Mouse (Mus musculus): ENCODE results near the gene Myh7. TPM values are rescaled to one million over a fixed set of nuclear protein-coding genes. Genes with fewer than 3 reads are reported as not detected.

The Myh7 gene
- total and polyA plus RNA-seq, 3 experiments, result 0.08 TPM; not detected in 2

DNA sequence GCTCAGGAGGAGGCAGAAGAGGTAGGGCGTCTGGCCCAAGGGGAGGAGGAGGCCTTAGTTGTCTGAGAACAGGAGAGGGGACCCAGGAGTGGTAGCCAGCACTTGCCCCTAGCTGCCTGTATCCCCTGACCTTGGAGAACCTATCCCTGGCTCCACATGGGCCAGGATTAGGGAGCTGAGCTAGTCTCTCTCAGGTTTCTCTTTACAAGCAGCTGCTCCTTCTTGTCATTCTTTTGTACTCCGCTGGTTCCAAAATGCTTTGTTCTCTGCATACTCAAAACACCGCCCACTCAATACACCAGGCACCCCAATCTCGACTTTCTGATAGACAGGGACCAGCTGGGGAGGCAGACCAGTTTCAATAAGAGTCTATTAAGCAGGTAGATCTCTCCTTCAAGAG, 2.9 kb upstream of the Myh7 start:
- dilution Hi-C loops (cut with MboI; ENCODE audit: extremely low pct_ligation_motif_present, extremely low pct_unique_long_range_greater_than_20kb, low sequenced_read_pairs), result no loop called here
- Histone ChIP-seq H3K4me1 (ENCODE audit: control insufficient read depth in 1 of 2, insufficient read depth in 2 of 2) (no peaks in the 10 kb centered on the region), H3K27me3 (replicated peaks) (peaks cover 77% of the 10 kb centered on the region)

GRCm38 (mm10) chr14:54996793-54997192, 2.4 kb upstream of the Myh7 start:
- Histone ChIP-seq H3K27me3 (replicated peaks) (peaks cover 78% of the 10 kb centered on the region), H3K79me2 (replicated peaks; ENCODE audit: control insufficient read depth, extremely low read depth, insufficient read depth, poor library complexity, severe bottlenecking) (no peaks in the 10 kb centered on the region), H3K27ac (ENCODE audit: insufficient read depth, low read depth) (no peak overlapping the region), H3K4me1 (ENCODE audit: control insufficient read depth in 1 of 2, insufficient read depth in 2 of 2) (no peaks in the 10 kb centered on the region), H3K36me3 (replicated peaks in 1 of 2; ENCODE audit: control insufficient read depth in 1 of 2, insufficient read depth in 1 of 2, low read length in 1 of 2) (no peaks in the 10 kb centered on the region), H3K4me3 (replicated peaks in 1 of 3; ENCODE audit: low read depth in 2 of 3, low read length in 2 of 3, poor library complexity in 1 of 3) (no peak overlapping the region), H3K4me2 (ENCODE audit: insufficient read depth, low read depth, poor library complexity, severe bottlenecking) (no peak overlapping the region), H3K9me3 (replicated peaks; ENCODE audit: low read length) (peaks cover 6% of the 10 kb centered on the region), H3K9ac (ENCODE audit: insufficient read depth, low read depth) (no peak overlapping the region)
- TF ChIP-seq ELF1 (IDR thresholded peaks at IDR 0.05; ENCODE audit: low read depth, low read length) (no peak), SIN3A (IDR thresholded peaks at IDR 0.05; ENCODE audit: low read length) (no peak), CTCF (conservative IDR thresholded peaks at IDR 0.05 in 1 of 2, IDR thresholded peaks at IDR 0.05 in 1 of 2; ENCODE audit: low read depth in 2 of 2, low read length in 2 of 2) (no peak), NELFE (IDR thresholded peaks at IDR 0.05; ENCODE audit: low read depth, low read length) (no peak), PAX5 (IDR thresholded peaks at IDR 0.05; ENCODE audit: low read length) (no peak), ZMIZ1 (IDR thresholded peaks at IDR 0.05; ENCODE audit: low read depth, low read length) (no peak), ZNF384 (IDR thresholded peaks at IDR 0.05; ENCODE audit: low read depth, low read length) (no peak), JUN (IDR thresholded peaks at IDR 0.05; ENCODE audit: insufficient read depth, low read depth, low read length) (no peak), NRF1 (IDR thresholded peaks at IDR 0.05; ENCODE audit: low read depth, low read length) (no peak)
- dilution Hi-C loops (cut with MboI; ENCODE audit: extremely low pct_ligation_motif_present, extremely low pct_unique_long_range_greater_than_20kb, low sequenced_read_pairs), result no loop called here
- DNase-seq (ENCODE audit: extremely low read depth), result no peak
- in situ Hi-C loops (cut with MboI; ENCODE audit: low pct_ligation_motif_present, low pct_unique_long_range_greater_than_20kb, low sequenced_read_pairs), result loop anchor here (5.0 kb wide), 1 partner anchor 34 kb away; no protein-coding TSS in a partner anchor

More for the DNA sequence above, 2.9 kb upstream of the Myh7 start:
- Histone ChIP-seq H3K79me2 (replicated peaks; ENCODE audit: control insufficient read depth, extremely low read depth, insufficient read depth, poor library complexity, severe bottlenecking) (no peaks in the 10 kb centered on the region), H3K9me3 (replicated peaks; ENCODE audit: low read length) (peaks cover 6% of the 10 kb centered on the region), H3K36me3 (replicated peaks in 1 of 2; ENCODE audit: control insufficient read depth in 1 of 2, insufficient read depth in 1 of 2, low read length in 1 of 2) (no peaks in the 10 kb centered on the region), H3K4me3 (replicated peaks in 1 of 3; ENCODE audit: low read depth in 2 of 3, low read length in 2 of 3, poor library complexity in 1 of 3) (no peak overlapping the region), H3K4me2 (ENCODE audit: insufficient read depth, low read depth, poor library complexity, severe bottlenecking) (no peak overlapping the region), H3K9ac (ENCODE audit: insufficient read depth, low read depth) (no peak overlapping the region), H3K27ac (ENCODE audit: insufficient read depth, low read depth) (no peak overlapping the region)
- in situ Hi-C loops (cut with MboI; ENCODE audit: low pct_ligation_motif_present, low pct_unique_long_range_greater_than_20kb, low sequenced_read_pairs), result loop anchor here (5.0 kb wide), 1 partner anchor 35 kb away; no protein-coding TSS in a partner anchor
- TF ChIP-seq GABPA (IDR thresholded peaks at IDR 0.05; ENCODE audit: insufficient replicate concordance, low read depth, low read length) (no peak), POLR2A (IDR thresholded peaks at IDR 0.05; ENCODE audit: low read depth, low read length) (no peak), POLR2AphosphoS2 (IDR thresholded peaks at IDR 0.05; ENCODE audit: low read depth, low read length) (no peak), CHD1 (IDR thresholded peaks at IDR 0.05; ENCODE audit: low read depth, low read length) (no peak), USF1 (IDR thresholded peaks at IDR 0.05; ENCODE audit: low read depth, low read length) (no peak), MAX (IDR thresholded peaks at IDR 0.05; ENCODE audit: low read length) (no peak), MAZ (IDR thresholded peaks at IDR 0.05; ENCODE audit: low read depth, low read length) (no peak), IRF4 (IDR thresholded peaks at IDR 0.05; ENCODE audit: low read depth, low read length) (no peak), ZC3H11A (IDR thresholded peaks at IDR 0.05; ENCODE audit: low read depth, low read length) (no peak), TCF12 (IDR thresholded peaks at IDR 0.05; ENCODE audit: low read depth, low read length) (no peak)
- no peak for DNase-seq (ENCODE audit: extremely low read depth)

All from CH12.LX (cell line).